Mouse (Mus musculus) urinary bladder, postnatal 4 days (tissue): Measurements from ENCODE around the gene Rabac1.

Source experiments
- DNase-seq, 2 experiments: peaks; one replicate each; pipeline ENCODE4 v3.0.0; 2021 to 2022; ENCODE audit warnings: low spot score in 2 of 2

The Rabac1 gene

GRCm38 (mm10) chr7:24930475-24930874, 42.1 kb downstream of the Rabac1 start:
- no peak for DNase-seq
